Mouse (Mus musculus) hematopoietic multipotent progenitor cell, adult 10-12 weeks (in vitro differentiated cells): ENCODE data around the gene Plekhs1. TPM values are rescaled to one million over a fixed set of nuclear protein-coding genes. Genes with fewer than 3 reads are reported as not detected.

Experiments used
- polyA plus RNA-seq: library from polyadenylated mRNA; stranded (reverse); fragments of >175 nt; gene quantifications from 2 replicates; pipeline ENCODE4 v1.2.3, GENCODE M21; 2012; ENCODE audit warnings: low replicate concordance

Plekhs1 gene
- polyA plus RNA-seq: 0.09 TPM in 1 of 2 replicates, not detected in the other

GRCm38 (mm10) chr19:56461522-56462101, at the start of gene Plekhs1:
Plekhs1 (plus strand) TSS chr19:56461640.

Other genes starting within 250 kb of the Plekhs1 start
- gene Habp2, start 174.5 kb upstream of the Plekhs1 start, polyA plus RNA-seq: not detected in 2 replicates
- gene Nrap, start 71.6 kb upstream of the Plekhs1 start, polyA plus RNA-seq: 0.03 and 0.09 TPM in 2 replicates
- 4.1 and 8.2 TPM in 2 replicates for gene Casp7, start 64.5 kb upstream of the Plekhs1 start, polyA plus RNA-seq
- 0.22 and 1.7 TPM in 2 replicates for gene Dclre1a, start 86.6 kb downstream of the Plekhs1 start, polyA plus RNA-seq
- 5.2 and 8.6 TPM in 2 replicates for gene Nhlrc2, start 86.6 kb downstream of the Plekhs1 start, polyA plus RNA-seq